Mouse (Mus musculus): ENCODE results near the gene Rabggta. TPM values are rescaled to one million over a fixed set of nuclear protein-coding genes. Genes with fewer than 3 reads are reported as not detected.

Gene Rabggta
- polyA plus RNA-seq, 1 experiment from 2014 or later, result 34.0 TPM

DNA sequence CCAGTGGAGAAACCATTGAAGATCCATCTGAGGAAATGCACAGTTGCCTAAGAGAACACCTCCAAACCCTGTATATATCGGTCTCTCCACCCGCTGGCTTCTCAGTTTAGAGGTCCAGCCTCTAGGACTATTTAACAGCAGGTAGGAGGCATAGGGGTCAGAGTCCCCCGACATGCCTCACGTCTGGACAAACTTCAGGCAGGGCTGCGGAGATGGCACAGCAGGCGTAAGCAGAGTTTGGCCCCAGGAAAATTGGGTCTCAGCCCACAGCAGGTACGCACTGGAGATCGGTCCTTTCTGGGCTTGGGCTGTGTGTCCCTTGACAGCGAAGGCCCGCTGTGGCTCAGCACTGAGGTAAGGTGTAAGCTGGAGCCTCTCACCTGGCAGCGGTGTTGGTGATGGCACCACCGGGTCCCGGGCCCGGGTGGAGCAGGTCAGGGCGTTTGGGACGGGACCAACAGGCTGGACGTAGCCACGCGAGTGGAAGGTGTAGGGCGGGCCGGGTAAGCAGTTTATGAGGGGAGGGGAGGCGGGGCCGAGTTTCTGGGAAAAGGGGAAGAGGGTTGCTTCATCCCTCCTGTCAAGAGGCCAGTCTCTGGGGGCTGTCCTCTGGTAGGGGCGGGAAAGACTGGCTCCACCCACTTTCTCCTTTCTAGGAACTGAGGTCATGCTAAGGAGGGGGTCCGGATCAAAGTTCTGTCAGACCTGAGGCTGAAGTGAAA lies 8.9 kb downstream of the Rabggta start:
- no peak overlapping the region for H3K4me3 ChIP-seq (replicated peaks)
- peaks cover 5% of the 10 kb centered on the region; the same call in 1 of the 2 replicates for H3K4me1 ChIP-seq
- H3K36me3 ChIP-seq (replicated peaks), result peaks cover 19% of the 10 kb centered on the region
- ATAC-seq (ENCODE audit: low FRiP score), result no peak
- no peak overlapping the region for H3K27ac ChIP-seq
- H3K27me3 ChIP-seq, result peaks cover 28% of the 10 kb centered on the region
- WGBS, result 16% methylated on average over 25 of the region's 25 CpGs
- no peak overlapping the region for H3K9ac ChIP-seq
- peak overlapping the region; percentile 26; the same call in 1 of the 2 replicates for H3K4me2 ChIP-seq
- H3K9me3 ChIP-seq, result no peaks in the 10 kb centered on the region

GRCm38 (mm10) chr14:55711786-55712185 lies 10.3 kb downstream of the Rabggta start:
- H3K27ac ChIP-seq, result no peak overlapping the region
- H3K36me3 ChIP-seq (replicated peaks), result peaks cover 7% of the 10 kb centered on the region
- H3K9me3 ChIP-seq, result no peaks in the 10 kb centered on the region
- 82% methylated on average over 7 of the region's 7 CpGs for WGBS
- ATAC-seq (ENCODE audit: low FRiP score), result no peak
- H3K9ac ChIP-seq, result no peak overlapping the region
- H3K4me3 ChIP-seq (replicated peaks), result no peak overlapping the region
- peaks cover 28% of the 10 kb centered on the region for H3K27me3 ChIP-seq
- H3K4me1 ChIP-seq, result peaks cover 5% of the 10 kb centered on the region; the same call in 1 of the 2 replicates
- no peak overlapping the region for H3K4me2 ChIP-seq

DNA sequence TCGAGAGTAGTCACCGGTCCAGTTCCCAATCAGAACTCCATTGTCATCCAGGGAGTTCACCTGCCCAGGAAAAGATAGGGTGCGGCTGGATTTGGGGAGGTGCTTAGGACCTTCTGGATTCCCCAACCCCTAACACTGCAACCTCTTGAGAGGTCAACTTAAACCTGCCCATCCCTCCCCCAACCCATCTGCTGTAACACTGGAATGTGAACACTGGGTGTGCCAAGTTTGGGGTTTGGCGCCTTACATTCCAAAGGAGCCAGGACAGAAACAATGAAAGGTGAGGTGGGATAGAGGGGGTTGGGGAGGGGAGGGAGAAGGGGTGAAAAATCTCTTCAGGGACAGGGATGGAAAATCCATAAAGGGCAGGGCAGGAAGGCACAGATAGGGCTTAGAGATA lies 12.6 kb downstream of the Rabggta start:
- Histone ChIP-seq H3K4me2 (no peak overlapping the region), H3K4me3 (replicated peaks) (no peak overlapping the region), H3K9me3 (no peaks in the 10 kb centered on the region), H3K27me3 (peaks cover 23% of the 10 kb centered on the region), H3K9ac (no peak overlapping the region), H3K36me3 (replicated peaks) (no peaks in the 10 kb centered on the region), H3K4me1 (peaks cover 5% of the 10 kb centered on the region; the same call in 1 of the 2 replicates), H3K27ac (no peak overlapping the region)
- no peak for ATAC-seq (ENCODE audit: low FRiP score)
- 88% methylated on average over 4 of the region's 4 CpGs for WGBS

DNA sequence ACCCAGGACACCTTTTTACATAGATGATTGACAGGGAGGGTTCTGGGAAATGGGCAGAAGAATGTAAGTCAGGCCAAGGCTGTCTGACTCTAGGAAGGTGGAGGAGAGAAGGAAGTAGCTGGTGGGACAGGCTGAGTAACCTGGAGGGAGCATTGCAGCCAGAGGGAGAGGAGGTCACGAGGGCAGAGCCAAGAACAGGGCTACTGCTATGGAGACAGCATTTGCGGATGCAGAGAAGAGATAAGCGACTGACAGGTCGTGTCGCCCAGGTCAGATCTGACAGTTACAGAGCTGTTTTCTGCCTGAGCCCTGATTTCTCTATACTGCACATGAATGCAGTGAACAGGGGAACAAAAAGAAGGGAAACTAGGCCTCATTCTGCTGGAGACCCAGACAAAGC lies 14.7 kb downstream of the Rabggta start:
- peaks cover 5% of the 10 kb centered on the region for H3K27me3 ChIP-seq
- no peak overlapping the region for H3K27ac ChIP-seq
- H3K4me2 ChIP-seq, result no peak overlapping the region
- H3K9ac ChIP-seq, result no peak overlapping the region
- no peaks in the 10 kb centered on the region for H3K4me1 ChIP-seq
- H3K4me3 ChIP-seq (replicated peaks), result no peak overlapping the region
- no peak for ATAC-seq (ENCODE audit: low FRiP score)
- no peaks in the 10 kb centered on the region for H3K9me3 ChIP-seq
- 82% methylated on average over 5 of the region's 5 CpGs for WGBS
- H3K36me3 ChIP-seq (replicated peaks), result no peaks in the 10 kb centered on the region

- Histone ChIP-seq H3K4me2 (no peak overlapping the region), H3K27ac (no peak overlapping the region), H3K4me1 (no peaks in the 10 kb centered on the region), H3K9me3 (no peaks in the 10 kb centered on the region), H3K27me3 (no peaks in the 10 kb centered on the region), H3K9ac (no peak overlapping the region), H3K36me3 (replicated peaks) (no peaks in the 10 kb centered on the region), H3K4me3 (replicated peaks) (no peak overlapping the region)
- ATAC-seq (ENCODE audit: low FRiP score), result no peak
- WGBS, result 92% methylated on average over 8 of the region's 8 CpGs
Observed at GRCm38 (mm10) chr14:55706051-55706600, 15.9 kb downstream of the Rabggta start.

- Histone ChIP-seq H3K9me3 (no peaks in the 10 kb centered on the region), H3K9ac (no peak overlapping the region), H3K4me1 (no peaks in the 10 kb centered on the region), H3K27ac (no peak overlapping the region), H3K4me2 (no peak overlapping the region), H3K36me3 (replicated peaks) (no peaks in the 10 kb centered on the region), H3K4me3 (replicated peaks) (no peak overlapping the region), H3K27me3 (0 out of 2 replicates have a peak, but pooled peaks cover 5% of the 10 kb centered on the region)
- ATAC-seq (ENCODE audit: low FRiP score), result no peak
- 77% methylated on average over 6 of the region's 6 CpGs for WGBS
Observed at GRCm38 (mm10) chr14:55702761-55703160, 19.3 kb downstream of the Rabggta start.

DNA sequence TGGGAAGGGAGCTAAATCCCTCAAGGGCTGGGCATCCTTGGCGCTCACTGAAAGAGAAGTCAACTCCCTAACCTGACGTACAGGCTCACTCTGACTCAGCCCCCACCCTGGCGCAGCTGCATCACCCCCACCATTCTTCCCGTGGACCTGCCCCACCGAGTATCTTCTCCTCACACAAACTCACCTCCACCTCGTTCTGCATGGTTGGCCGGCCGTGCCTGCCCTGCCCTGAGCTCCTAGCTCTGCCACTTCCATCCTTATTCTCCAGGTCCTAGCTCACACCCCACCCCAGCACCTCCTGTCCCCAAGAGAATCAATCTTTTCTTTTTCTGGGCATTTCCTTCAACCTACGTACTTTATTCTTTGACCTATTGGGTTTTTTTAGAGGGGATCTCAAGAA lies 20.9 kb downstream of the Rabggta start:
- Histone ChIP-seq H3K4me1 (no peaks in the 10 kb centered on the region), H3K27ac (no peak overlapping the region), H3K4me2 (no peak overlapping the region), H3K27me3 (0 out of 2 replicates have a peak, but pooled peaks cover 5% of the 10 kb centered on the region), H3K36me3 (replicated peaks) (no peaks in the 10 kb centered on the region), H3K9ac (no peak overlapping the region), H3K9me3 (no peaks in the 10 kb centered on the region), H3K4me3 (replicated peaks) (no peak overlapping the region)
- ATAC-seq (ENCODE audit: low FRiP score), result no peak
- 63% methylated on average over 9 of the region's 9 CpGs for WGBS

- ATAC-seq (ENCODE audit: low FRiP score), result no peak
- H3K36me3 ChIP-seq (replicated peaks), result no peaks in the 10 kb centered on the region
- H3K4me1 ChIP-seq, result no peaks in the 10 kb centered on the region
- no peaks in the 10 kb centered on the region for H3K9me3 ChIP-seq
- H3K27ac ChIP-seq, result no peak overlapping the region
- 0 out of 2 replicates have a peak, but pooled peaks cover 5% of the 10 kb centered on the region for H3K27me3 ChIP-seq
- WGBS, result 87% methylated on average over 4 of the region's 4 CpGs
- H3K4me2 ChIP-seq, result no peak overlapping the region
- H3K9ac ChIP-seq, result no peak overlapping the region
- no peak overlapping the region for H3K4me3 ChIP-seq (replicated peaks)
Observed at GRCm38 (mm10) chr14:55697226-55697625, 24.8 kb downstream of the Rabggta start.

DNA sequence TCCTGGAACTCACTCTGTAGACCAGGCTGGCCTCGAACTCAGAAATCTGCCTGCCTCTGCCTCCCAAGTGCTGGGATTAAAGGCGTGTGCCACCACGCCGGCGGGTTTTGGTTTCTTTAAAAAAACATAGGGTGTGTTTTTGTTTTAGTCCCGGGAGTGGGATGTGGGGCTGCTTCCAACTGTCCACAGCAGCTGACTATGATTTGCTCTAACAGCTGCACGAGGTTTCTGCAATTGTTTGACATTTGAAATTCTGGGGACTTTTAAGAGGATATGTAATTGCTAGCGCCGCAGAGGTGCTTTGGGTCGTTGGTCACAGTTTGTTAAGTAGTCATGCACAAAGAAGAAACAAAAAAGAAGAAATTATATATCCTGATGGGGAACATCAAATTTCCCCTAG lies 32.6 kb downstream of the Rabggta start:
- no peaks in the 10 kb centered on the region for H3K4me1 ChIP-seq
- no peak for ATAC-seq (ENCODE audit: low FRiP score)
- no peaks in the 10 kb centered on the region for H3K9me3 ChIP-seq
- WGBS, result 80% methylated on average over 10 of the region's 10 CpGs
- no peak overlapping the region for H3K4me3 ChIP-seq (replicated peaks)
- no peaks in the 10 kb centered on the region for H3K27me3 ChIP-seq
- H3K36me3 ChIP-seq (replicated peaks), result no peaks in the 10 kb centered on the region
- no peak overlapping the region for H3K9ac ChIP-seq
- H3K27ac ChIP-seq, result no peak overlapping the region
- H3K4me2 ChIP-seq, result no peak overlapping the region

DNA sequence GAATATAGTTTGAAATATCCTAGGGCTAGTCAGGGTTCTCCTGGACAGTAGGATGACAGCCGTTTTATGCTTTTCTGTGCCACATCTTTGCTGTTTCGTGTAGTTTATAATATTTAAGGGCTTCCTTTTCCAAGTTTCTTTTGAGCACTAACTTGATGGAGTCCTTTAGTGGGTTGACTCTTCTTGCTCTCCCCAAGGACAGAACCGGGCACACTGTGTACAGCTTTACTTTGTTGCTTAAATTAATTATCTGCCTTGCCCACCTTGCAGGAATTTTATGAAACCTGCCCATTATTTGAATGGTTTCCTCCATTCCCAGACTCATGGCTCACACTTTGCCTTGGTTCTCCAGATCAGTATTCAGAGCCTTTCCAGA lies 40.0 kb downstream of the Rabggta start:
- peak; percentile 66 for ATAC-seq (ENCODE audit: low FRiP score)
- Histone ChIP-seq H3K27ac (peak overlapping the region; percentile 72; the same call in 1 of the 2 replicates), H3K4me2 (peak overlapping the region; percentile 86), H3K27me3 (no peaks in the 10 kb centered on the region), H3K9me3 (no peaks in the 10 kb centered on the region), H3K9ac (peak overlapping the region; percentile 83; the same call in 1 of the 2 replicates), H3K4me3 (replicated peaks) (peak overlapping the region; percentile 86), H3K36me3 (replicated peaks) (peaks cover 34% of the 10 kb centered on the region), H3K4me1 (peaks cover 11% of the 10 kb centered on the region)
- 17% methylated on average over 3 of the region's 3 CpGs for WGBS

DNA sequence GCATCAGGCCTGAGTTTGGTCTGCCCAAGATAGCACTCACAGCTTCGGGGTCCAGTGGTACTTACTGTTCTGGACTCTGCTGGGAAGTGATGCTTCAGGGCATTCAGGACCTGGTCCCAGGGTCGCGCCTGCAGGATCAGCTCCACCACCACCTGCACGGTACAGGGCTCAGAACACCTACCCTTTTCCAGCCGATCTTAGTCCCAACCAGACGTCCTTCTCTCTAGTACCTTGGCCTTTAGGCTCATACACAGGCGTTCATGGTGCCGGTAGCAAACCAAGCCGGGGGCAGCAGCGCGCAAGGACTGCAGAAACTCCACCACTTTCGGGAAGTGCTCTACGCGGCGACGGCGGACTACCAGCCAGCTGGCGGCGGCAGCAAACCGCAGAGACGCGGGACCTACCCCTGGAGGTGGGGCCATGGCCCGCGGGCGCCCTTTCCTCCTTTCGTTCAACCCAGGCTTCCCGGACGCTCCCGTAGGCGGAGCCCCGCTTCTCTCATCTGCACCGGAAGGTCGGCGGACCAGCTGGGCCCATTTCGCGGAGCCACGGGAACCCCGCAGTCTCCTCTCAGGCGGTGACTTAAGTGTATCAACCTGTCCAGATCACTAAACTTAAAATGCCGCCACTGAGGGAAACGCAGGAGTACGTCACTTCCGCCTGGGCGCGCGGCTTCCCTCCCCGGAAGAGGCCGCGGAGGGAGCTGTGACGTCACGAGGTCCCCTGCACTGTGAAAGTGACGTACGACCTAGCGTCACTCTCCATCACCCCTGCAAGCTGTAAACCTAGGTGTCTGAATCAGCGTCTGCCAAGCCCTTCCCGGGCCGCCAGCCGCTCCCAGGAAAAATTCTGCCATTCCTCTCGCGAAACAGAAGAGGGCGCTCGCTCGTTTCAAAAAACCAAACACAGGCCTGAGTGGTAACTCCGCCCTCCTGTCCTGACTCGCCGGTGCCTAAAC lies 40.6 kb downstream of the Rabggta start, which contains the start of gene Tinf2:
Gene Tinf2, minus strand, starts transcription at position 661 of the 958 bp plus-strand sequence.
- Histone ChIP-seq H3K27ac (peak within 1 kb of the TSS; percentile 72), H3K4me2 (peak within 1 kb of the TSS; percentile 86), H3K9ac (peak within 1 kb of the TSS; percentile 83), H3K4me1 (peaks cover 11% of the 10 kb centered on the region), H3K27me3 (no peaks in the 10 kb centered on the region), H3K9me3 (no peaks in the 10 kb centered on the region), H3K4me3 (replicated peaks) (peak within 1 kb of the TSS; percentile 86), H3K36me3 (replicated peaks) (peaks cover 40% of the 10 kb centered on the region)
- under 1% methylated on average over 66 of the region's 66 CpGs for WGBS
- ATAC-seq (ENCODE audit: low FRiP score), result peak; percentile 98

DNA sequence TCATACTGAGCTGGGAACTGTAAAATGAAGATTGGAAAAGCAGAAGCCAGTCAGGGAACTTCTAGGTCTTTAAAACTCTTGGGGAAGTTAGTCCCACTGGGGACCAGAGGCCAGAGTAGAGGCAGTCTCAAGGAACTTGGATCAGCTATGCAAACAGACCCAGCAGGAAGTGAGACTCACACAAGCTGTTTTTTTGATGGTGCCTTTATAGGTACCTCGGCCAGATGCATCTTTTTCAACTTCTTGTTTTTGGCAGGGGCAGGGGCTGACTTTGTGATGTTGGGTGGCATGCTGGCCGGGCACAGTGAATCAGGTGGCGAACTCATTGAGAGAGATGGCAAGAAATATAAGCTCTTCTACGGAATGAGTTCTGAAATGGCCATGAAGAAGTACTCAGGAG lies 44.4 kb downstream of the Rabggta start:
- ATAC-seq (ENCODE audit: low FRiP score), result no peak
- H3K36me3 ChIP-seq (replicated peaks), result peaks cover 53% of the 10 kb centered on the region

More for the DNA sequence above, 44.4 kb downstream of the Rabggta start:
- no peaks in the 10 kb centered on the region for H3K27me3 ChIP-seq
- H3K9ac ChIP-seq, result no peak overlapping the region
- WGBS, result 89% methylated on average over 4 of the region's 4 CpGs
- no peak overlapping the region for H3K27ac ChIP-seq
- H3K4me3 ChIP-seq (replicated peaks), result no peak overlapping the region
- H3K4me2 ChIP-seq, result no peak overlapping the region
- H3K4me1 ChIP-seq, result peaks cover 16% of the 10 kb centered on the region
- H3K9me3 ChIP-seq, result no peaks in the 10 kb centered on the region
